Mouse (Mus musculus) G1E (cell line): ENCODE measurements around the gene Clca2.

Experiments
- CTCF ChIP-seq: IDR thresholded peaks from 2 replicates; pipeline ENCODE4 v1.5.1; 2012; ENCODE audit warnings: low read depth, low read length, inconsistent platforms, mixed read lengths
- GATA1 ChIP-seq: IDR thresholded peaks from 2 replicates; pipeline ENCODE4 v1.6.1; 2012; ENCODE audit warnings: borderline replicate concordance, low read length, inconsistent platforms, mixed read lengths

- TF ChIP-seq CTCF: no peak
- no peak for TF ChIP-seq GATA1
Observed at GRCm38 (mm10) chr3:145143856-145144255, 44.6 kb upstream of the Clca2 start.
